Mouse (Mus musculus): ENCODE data around the gene Inpp4b.

- no peak for TF ChIP-seq CTCF (IDR thresholded peaks at IDR 0.05; ENCODE audit: low read depth)
- TF ChIP-seq EP300 (optimal IDR thresholded peaks at IDR 0.05): no peak
Observed at GRCm38 (mm10) chr8:81731332-81731731, 389.0 kb downstream of the Inpp4b start.

All from stomach, postnatal 0 days (tissue).